Mouse (Mus musculus): ENCODE measurements around the gene Asb3. TPM values are rescaled to one million over a fixed set of nuclear protein-coding genes. Genes with fewer than 3 reads are reported as not detected.

Gene Asb3
- 21.9 and 23.8 TPM in 2 replicates for polyA plus RNA-seq (2014; fragmentation: Nextera tagmentation; extraction: Ambion mirVana)

- no peaks in the 10 kb centered on the region for H3K9me3 ChIP-seq (replicated peaks; ENCODE audit: control insufficient read depth, low read length)
- peak within 1 kb of the TSS; percentile 91 for H3K4me2 ChIP-seq
- ATAC-seq (replicated peaks; ENCODE audit: insufficient number of reproducible peaks, low FRiP score, low TSS enrichment): peak; percentile 42; the same call in 1 of the 2 replicates
- H3K4me1 ChIP-seq (ENCODE audit: control insufficient read depth, insufficient read depth, low read length): no peaks in the 10 kb centered on the region
- H3K27ac ChIP-seq (ENCODE audit: low read depth, low read length): no peak within 1 kb of the TSS
- no peaks in the 10 kb centered on the region for H3K27me3 ChIP-seq (ENCODE audit: control insufficient read depth, insufficient read depth, low read length)
- peak within 1 kb of the TSS; percentile 58 for H3K9ac ChIP-seq (ENCODE audit: low read depth, low read length)
- no peaks in the 10 kb centered on the region for H3K36me3 ChIP-seq (ENCODE audit: control insufficient read depth, insufficient read depth, low read length)
- H3K4me3 ChIP-seq (ENCODE audit: low read depth, low read length): peak within 1 kb of the TSS; percentile 52
- WGBS (ENCODE audit: insufficient replicate concordance): 5% methylated on average over 39 of the region's 41 CpGs
Observed at GRCm38 (mm10) chr11:30885171-30885871, at the start of gene Asb3, which contains the start of gene Gpr75. Asb3 (plus strand) TSS chr11:30885416. Gpr75 (plus strand) TSS chr11:30885358.

GRCm38 (mm10) chr11:30838793-30839192 lies 46.4 kb upstream of the Asb3 start:
- H3K9me3 ChIP-seq (replicated peaks; ENCODE audit: control insufficient read depth, low read length): no peaks in the 10 kb centered on the region
- no peaks in the 10 kb centered on the region for H3K4me1 ChIP-seq (ENCODE audit: control insufficient read depth, insufficient read depth, low read length)
- H3K4me2 ChIP-seq: no peak overlapping the region
- no peak for ATAC-seq (replicated peaks; ENCODE audit: insufficient number of reproducible peaks, low FRiP score, low TSS enrichment)
- no peak overlapping the region for H3K27ac ChIP-seq (ENCODE audit: low read depth, low read length)
- peaks cover 8% of the 10 kb centered on the region; the same call in 1 of the 2 replicates for H3K36me3 ChIP-seq (ENCODE audit: control insufficient read depth, insufficient read depth, low read length)
- H3K4me3 ChIP-seq (ENCODE audit: low read depth, low read length): no peak overlapping the region
- H3K9ac ChIP-seq (ENCODE audit: low read depth, low read length): no peak overlapping the region
- H3K27me3 ChIP-seq (ENCODE audit: control insufficient read depth, insufficient read depth, low read length): no peaks in the 10 kb centered on the region
- whole genome bisulfite sequencing (ENCODE audit: insufficient replicate concordance): 81% methylated on average over 2 of the region's 2 CpGs

GRCm38 (mm10) chr11:30844355-30844754 lies 40.9 kb upstream of the Asb3 start:
- Histone ChIP-seq H3K9me3 (replicated peaks; ENCODE audit: control insufficient read depth, low read length) (no peaks in the 10 kb centered on the region), H3K4me2 (no peak overlapping the region), H3K4me3 (ENCODE audit: low read depth, low read length) (no peak overlapping the region), H3K4me1 (ENCODE audit: control insufficient read depth, insufficient read depth, low read length) (no peaks in the 10 kb centered on the region), H3K9ac (ENCODE audit: low read depth, low read length) (no peak overlapping the region), H3K27ac (ENCODE audit: low read depth, low read length) (no peak overlapping the region), H3K27me3 (ENCODE audit: control insufficient read depth, insufficient read depth, low read length) (no peaks in the 10 kb centered on the region), H3K36me3 (ENCODE audit: control insufficient read depth, insufficient read depth, low read length) (peaks cover 8% of the 10 kb centered on the region)
- no peak for ATAC-seq (replicated peaks; ENCODE audit: insufficient number of reproducible peaks, low FRiP score, low TSS enrichment)
- WGBS (ENCODE audit: insufficient replicate concordance): 90% methylated on average over 1 of the region's 1 CpGs

- Histone ChIP-seq H3K27ac (ENCODE audit: low read depth, low read length) (no peak overlapping the region), H3K4me1 (ENCODE audit: control insufficient read depth, insufficient read depth, low read length) (no peaks in the 10 kb centered on the region), H3K4me2 (no peak overlapping the region), H3K36me3 (ENCODE audit: control insufficient read depth, insufficient read depth, low read length) (peaks cover 15% of the 10 kb centered on the region), H3K27me3 (ENCODE audit: control insufficient read depth, insufficient read depth, low read length) (no peaks in the 10 kb centered on the region), H3K9ac (ENCODE audit: low read depth, low read length) (no peak overlapping the region), H3K9me3 (replicated peaks; ENCODE audit: control insufficient read depth, low read length) (no peaks in the 10 kb centered on the region), H3K4me3 (ENCODE audit: low read depth, low read length) (no peak overlapping the region)
- ATAC-seq (replicated peaks; ENCODE audit: insufficient number of reproducible peaks, low FRiP score, low TSS enrichment): no peak
Observed at GRCm38 (mm10) chr11:30872425-30872824, 12.8 kb upstream of the Asb3 start.

GRCm38 (mm10) chr11:30888153-30888552 lies 2.9 kb downstream of the Asb3 start:
- Histone ChIP-seq H3K4me2 (no peak overlapping the region), H3K9me3 (replicated peaks; ENCODE audit: control insufficient read depth, low read length) (no peaks in the 10 kb centered on the region), H3K27ac (ENCODE audit: low read depth, low read length) (no peak overlapping the region), H3K4me3 (ENCODE audit: low read depth, low read length) (no peak overlapping the region), H3K36me3 (ENCODE audit: control insufficient read depth, insufficient read depth, low read length) (no peaks in the 10 kb centered on the region), H3K27me3 (ENCODE audit: control insufficient read depth, insufficient read depth, low read length) (no peaks in the 10 kb centered on the region), H3K4me1 (ENCODE audit: control insufficient read depth, insufficient read depth, low read length) (no peaks in the 10 kb centered on the region), H3K9ac (ENCODE audit: low read depth, low read length) (no peak overlapping the region)
- ATAC-seq (replicated peaks; ENCODE audit: insufficient number of reproducible peaks, low FRiP score, low TSS enrichment): no peak
- 75% methylated on average over 2 of the region's 2 CpGs for WGBS (ENCODE audit: insufficient replicate concordance)

GRCm38 (mm10) chr11:30896201-30896600 lies 11.0 kb downstream of the Asb3 start:
- Histone ChIP-seq H3K9me3 (replicated peaks; ENCODE audit: control insufficient read depth, low read length) (no peaks in the 10 kb centered on the region), H3K27me3 (ENCODE audit: control insufficient read depth, insufficient read depth, low read length) (no peaks in the 10 kb centered on the region), H3K9ac (ENCODE audit: low read depth, low read length) (no peak overlapping the region), H3K4me2 (no peak overlapping the region), H3K27ac (ENCODE audit: low read depth, low read length) (no peak overlapping the region), H3K4me1 (ENCODE audit: control insufficient read depth, insufficient read depth, low read length) (no peaks in the 10 kb centered on the region), H3K36me3 (ENCODE audit: control insufficient read depth, insufficient read depth, low read length) (no peaks in the 10 kb centered on the region), H3K4me3 (ENCODE audit: low read depth, low read length) (no peak overlapping the region)
- 83% methylated on average over 1 of the region's 1 CpGs for WGBS (ENCODE audit: insufficient replicate concordance)
- no peak for ATAC-seq (replicated peaks; ENCODE audit: insufficient number of reproducible peaks, low FRiP score, low TSS enrichment)

GRCm38 (mm10) chr11:30899312-30899711 lies 14.1 kb downstream of the Asb3 start:
- no peak for ATAC-seq (replicated peaks; ENCODE audit: insufficient number of reproducible peaks, low FRiP score, low TSS enrichment)
- Histone ChIP-seq H3K36me3 (ENCODE audit: control insufficient read depth, insufficient read depth, low read length) (no peaks in the 10 kb centered on the region), H3K27ac (ENCODE audit: low read depth, low read length) (no peak overlapping the region), H3K9ac (ENCODE audit: low read depth, low read length) (no peak overlapping the region), H3K4me2 (no peak overlapping the region), H3K4me1 (ENCODE audit: control insufficient read depth, insufficient read depth, low read length) (no peaks in the 10 kb centered on the region), H3K27me3 (ENCODE audit: control insufficient read depth, insufficient read depth, low read length) (no peaks in the 10 kb centered on the region), H3K9me3 (replicated peaks; ENCODE audit: control insufficient read depth, low read length) (no peaks in the 10 kb centered on the region), H3K4me3 (ENCODE audit: low read depth, low read length) (no peak overlapping the region)

- no peaks in the 10 kb centered on the region for H3K9me3 ChIP-seq (replicated peaks; ENCODE audit: control insufficient read depth, low read length)
- H3K27ac ChIP-seq (ENCODE audit: low read depth, low read length): no peak overlapping the region
- H3K4me1 ChIP-seq (ENCODE audit: control insufficient read depth, insufficient read depth, low read length): no peaks in the 10 kb centered on the region
- H3K4me2 ChIP-seq: no peak overlapping the region
- H3K9ac ChIP-seq (ENCODE audit: low read depth, low read length): no peak overlapping the region
- no peak for ATAC-seq (replicated peaks; ENCODE audit: insufficient number of reproducible peaks, low FRiP score, low TSS enrichment)
- no peaks in the 10 kb centered on the region for H3K27me3 ChIP-seq (ENCODE audit: control insufficient read depth, insufficient read depth, low read length)
- no peak overlapping the region for H3K4me3 ChIP-seq (ENCODE audit: low read depth, low read length)
- no peaks in the 10 kb centered on the region for H3K36me3 ChIP-seq (ENCODE audit: control insufficient read depth, insufficient read depth, low read length)
- WGBS (ENCODE audit: insufficient replicate concordance): 82% methylated on average over 3 of the region's 3 CpGs
Observed at GRCm38 (mm10) chr11:30912311-30912710, 27.1 kb downstream of the Asb3 start.

GRCm38 (mm10) chr11:30920641-30921040 lies 35.4 kb downstream of the Asb3 start:
- Histone ChIP-seq H3K9me3 (replicated peaks; ENCODE audit: control insufficient read depth, low read length) (no peaks in the 10 kb centered on the region), H3K9ac (ENCODE audit: low read depth, low read length) (no peak overlapping the region), H3K36me3 (ENCODE audit: control insufficient read depth, insufficient read depth, low read length) (peaks cover 5% of the 10 kb centered on the region; the same call in 1 of the 2 replicates), H3K4me1 (ENCODE audit: control insufficient read depth, insufficient read depth, low read length) (no peaks in the 10 kb centered on the region), H3K27ac (ENCODE audit: low read depth, low read length) (no peak overlapping the region), H3K27me3 (ENCODE audit: control insufficient read depth, insufficient read depth, low read length) (no peaks in the 10 kb centered on the region), H3K4me3 (ENCODE audit: low read depth, low read length) (no peak overlapping the region), H3K4me2 (no peak overlapping the region)
- ATAC-seq (replicated peaks; ENCODE audit: insufficient number of reproducible peaks, low FRiP score, low TSS enrichment): no peak
- 64% methylated on average over 1 of the region's 1 CpGs for WGBS (ENCODE audit: insufficient replicate concordance)

Data from heart, embryonic 11.5 days (tissue).